Mouse (Mus musculus): Measurements from ENCODE around the gene Cenpx.

DNA sequence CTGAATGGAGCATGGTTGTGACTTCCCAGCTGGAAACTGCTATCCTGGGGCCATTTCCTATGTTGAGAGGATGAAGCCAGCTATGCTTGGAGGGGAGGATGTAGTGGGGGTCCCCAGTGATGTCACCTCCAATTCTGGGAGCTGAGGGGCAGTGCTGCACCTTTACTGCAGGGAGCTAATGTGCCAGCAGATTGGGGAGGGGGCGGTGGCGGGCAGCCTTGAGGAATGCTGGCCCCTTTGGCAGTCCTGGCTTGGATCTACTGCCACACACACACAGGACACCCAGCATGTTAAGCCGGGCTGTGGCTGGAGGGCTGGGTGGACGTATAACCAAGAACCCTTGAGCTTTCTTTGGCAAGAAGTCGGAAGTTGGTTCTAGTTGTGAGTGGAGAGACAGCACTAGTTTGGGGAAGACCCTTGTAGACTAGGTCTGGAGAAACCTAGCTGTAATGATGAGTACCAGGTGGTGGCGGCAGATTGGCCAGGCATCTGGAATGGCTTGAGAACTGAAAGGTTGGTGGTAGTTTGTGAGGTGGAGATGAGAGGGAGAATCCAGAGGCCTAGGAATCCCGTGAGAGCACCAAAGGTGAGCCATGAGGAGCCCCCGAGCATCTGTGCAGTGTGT lies 1.4 kb downstream of the Cenpx start:
- no peak for TF ChIP-seq POLR2A (IDR thresholded peaks at IDR 0.05; ENCODE audit: low read depth, low read length)
- TF ChIP-seq CTCF (conservative IDR thresholded peaks at IDR 0.05; ENCODE audit: insufficient read depth, insufficient read length, low read depth, low read length), result no peak

Measured in kidney, adult 2 months (tissue).